Mouse (Mus musculus) ES-Bruce4 (cell line): ENCODE data around the gene Uqcr11. TPM values are rescaled to one million over a fixed set of nuclear protein-coding genes. Genes with fewer than 3 reads are reported as not detected.

Experiments used
- H3K27ac ChIP-seq: 2 replicates; pipeline ENCODE4 v1.5.1; 2012; ENCODE audit warnings: low read length, inconsistent platforms; ENCODE audit not compliant: insufficient read depth
- H3K27me3 ChIP-seq: 2 replicates; pipeline ENCODE4 v1.6.1; 2012; ENCODE audit warnings: mild to moderate bottlenecking, low read length, inconsistent platforms; ENCODE audit not compliant: control insufficient read depth, poor library complexity, insufficient read depth, severe bottlenecking
- H3K36me3 ChIP-seq: 2 replicates; pipeline ENCODE4 v1.6.1; 2012; ENCODE audit warnings: inconsistent platforms, mild to moderate bottlenecking, low read length, moderate library complexity; ENCODE audit not compliant: control insufficient read depth, poor library complexity, insufficient read depth, severe bottlenecking
- H3K4me1 ChIP-seq: one replicate; pipeline ENCODE4 v1.8.1; 2011; ENCODE audit warnings: low read length; ENCODE audit not compliant: control insufficient read depth, insufficient read depth
- H3K4me3 ChIP-seq: 2 replicates; pipeline ENCODE4 v1.5.1; 2011; ENCODE audit warnings: low read depth, mild to moderate bottlenecking, low read length
- H3K9ac ChIP-seq: 2 replicates; pipeline ENCODE4 v1.6.1; 2012; ENCODE audit warnings: low read depth, mild to moderate bottlenecking, inconsistent platforms; ENCODE audit not compliant: poor library complexity, severe bottlenecking
- H3K9me3 ChIP-seq: replicated peaks from 2 replicates; pipeline ENCODE4 v1.6.1; 2012; ENCODE audit warnings: mild to moderate bottlenecking, low read length, inconsistent platforms; ENCODE audit not compliant: control insufficient read depth, poor library complexity, insufficient read depth, severe bottlenecking
- CTCF ChIP-seq: IDR thresholded peaks from one replicate; pipeline ENCODE4 v1.8.1; 2011; ENCODE audit warnings: low read depth, low read length
- EP300 ChIP-seq: IDR thresholded peaks from 2 replicates; pipeline ENCODE4 v1.6.1; 2011; ENCODE audit warnings: low read depth, low read length; ENCODE audit not compliant: insufficient read depth
- POLR2A ChIP-seq: IDR thresholded peaks from one replicate; pipeline ENCODE4 v1.8.1; 2011; ENCODE audit warnings: low read length; ENCODE audit not compliant: insufficient read depth
- polyA plus RNA-seq: library from polyadenylated mRNA; stranded (reverse); fragments of >200 nt; gene quantifications from 2 replicates; pipeline ENCODE4 v1.2.4, GENCODE M21; 2011; ENCODE audit warnings: low read depth; ENCODE audit not compliant: missing spikeins, insufficient read depth, insufficient read length

Uqcr11 gene
- polyA plus RNA-seq, 1 experiment: 199 TPM

- H3K9me3 ChIP-seq: no peaks in the 10 kb centered on the region
- peaks cover 3% of the 10 kb centered on the region for H3K4me1 ChIP-seq
- H3K36me3 ChIP-seq: peaks cover 9% of the 10 kb centered on the region
Measured at GRCm38 (mm10) chr10:80432936-80433512, 26.4 kb upstream of the Uqcr11 start.

GRCm38 (mm10) chr10:80432387-80432785, 25.8 kb upstream of the Uqcr11 start:
- H3K27ac ChIP-seq: no peak overlapping the region
- H3K27me3 ChIP-seq: no peaks in the 10 kb centered on the region
- no peaks in the 10 kb centered on the region for H3K9me3 ChIP-seq
- H3K4me1 ChIP-seq: peaks cover 3% of the 10 kb centered on the region
- H3K36me3 ChIP-seq: peaks cover 13% of the 10 kb centered on the region
- peak overlapping the region; percentile 94 for H3K4me3 ChIP-seq
- H3K9ac ChIP-seq: peak overlapping the region; percentile 96
- TF ChIP-seq EP300: no peak
- no peak for TF ChIP-seq CTCF
- no peak for TF ChIP-seq POLR2A

More at GRCm38 (mm10) chr10:80432936-80433512, 26.4 kb upstream of the Uqcr11 start:
- no peaks in the 10 kb centered on the region for H3K27me3 ChIP-seq
- H3K27ac ChIP-seq: no peak overlapping the region
- peak overlapping the region; percentile 96 for H3K9ac ChIP-seq
- TF ChIP-seq CTCF (no peak), EP300 (no peak)
- H3K4me3 ChIP-seq: peak overlapping the region; percentile 94

DNA sequence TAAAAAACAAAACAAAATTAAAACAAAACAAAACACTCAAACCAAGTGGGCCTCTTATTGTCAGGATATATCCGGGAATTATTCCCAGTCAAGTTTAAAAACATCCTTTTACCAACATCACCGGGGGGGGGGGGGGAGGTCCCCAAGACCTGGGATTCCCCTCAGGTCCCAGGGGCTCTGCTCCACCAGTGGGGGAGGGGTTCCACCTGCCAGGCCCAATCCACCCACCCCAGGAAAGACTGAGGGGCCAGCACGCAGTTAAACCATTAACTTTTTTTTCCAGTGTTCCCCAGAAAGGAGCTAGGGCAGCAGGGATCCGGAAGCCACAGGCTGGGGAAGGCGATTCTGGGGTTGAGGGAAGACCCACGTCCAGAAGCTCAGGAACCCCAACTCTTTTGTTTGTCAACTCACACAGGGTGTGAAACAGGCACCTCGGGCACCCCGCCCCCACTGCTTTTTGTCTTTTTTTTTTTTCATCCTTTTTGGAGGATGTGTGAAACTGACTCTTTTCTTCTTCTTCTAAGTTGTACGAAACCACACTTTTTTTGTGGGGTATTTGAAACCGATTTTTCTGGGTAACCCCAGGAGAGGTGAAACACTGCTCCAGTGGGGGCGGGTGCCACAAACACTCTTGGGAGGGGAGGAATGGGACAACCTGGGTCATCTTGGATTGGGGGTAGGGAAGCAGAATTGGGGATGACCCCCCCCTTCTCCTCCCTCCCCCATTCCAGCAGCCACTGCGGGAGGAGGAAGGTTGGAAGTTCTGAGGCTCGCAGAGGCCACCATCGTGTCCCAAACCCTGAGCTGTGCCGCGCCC, 25.1 kb upstream of the Uqcr11 start:
- H3K36me3 ChIP-seq: peaks cover 19% of the 10 kb centered on the region
- H3K4me1 ChIP-seq: peaks cover 3% of the 10 kb centered on the region

GRCm38 (mm10) chr10:80430375-80430980, 23.8 kb upstream of the Uqcr11 start:
- Histone ChIP-seq H3K27me3 (no peaks in the 10 kb centered on the region), H3K9me3 (no peaks in the 10 kb centered on the region), H3K9ac (no peak overlapping the region), H3K36me3 (peaks cover 29% of the 10 kb centered on the region), H3K27ac (no peak overlapping the region), H3K4me3 (no peak overlapping the region), H3K4me1 (peaks cover 3% of the 10 kb centered on the region)
- no peak for TF ChIP-seq EP300
- no peak for TF ChIP-seq POLR2A
- TF ChIP-seq CTCF: no peak

More for the DNA sequence above, 25.1 kb upstream of the Uqcr11 start:
- peak overlapping the region; percentile 96 for H3K9ac ChIP-seq
- no peak for TF ChIP-seq POLR2A
- TF ChIP-seq CTCF: no peak
- TF ChIP-seq EP300: no peak
- no peaks in the 10 kb centered on the region for H3K27me3 ChIP-seq
- no peak overlapping the region for H3K27ac ChIP-seq
- H3K9me3 ChIP-seq: no peaks in the 10 kb centered on the region
- peak overlapping the region; percentile 94 for H3K4me3 ChIP-seq

- Histone ChIP-seq H3K36me3 (peaks cover 32% of the 10 kb centered on the region), H3K9ac (no peak overlapping the region)
Measured at GRCm38 (mm10) chr10:80429800-80430199, 23.2 kb upstream of the Uqcr11 start.

GRCm38 (mm10) chr10:80425041-80425440, 18.4 kb upstream of the Uqcr11 start:
- Histone ChIP-seq H3K9ac (no peak overlapping the region), H3K36me3 (peaks cover 47% of the 10 kb centered on the region), H3K4me1 (peaks cover 4% of the 10 kb centered on the region), H3K4me3 (no peak overlapping the region), H3K9me3 (no peaks in the 10 kb centered on the region), H3K27ac (no peak overlapping the region), H3K27me3 (no peaks in the 10 kb centered on the region)
- TF ChIP-seq EP300 (no peak), CTCF (no peak), POLR2A (no peak)

More at GRCm38 (mm10) chr10:80429800-80430199, 23.2 kb upstream of the Uqcr11 start:
- H3K4me3 ChIP-seq: no peak overlapping the region
- TF ChIP-seq CTCF (no peak), POLR2A (no peak)
- no peaks in the 10 kb centered on the region for H3K27me3 ChIP-seq
- H3K9me3 ChIP-seq: no peaks in the 10 kb centered on the region
- peaks cover 2% of the 10 kb centered on the region for H3K4me1 ChIP-seq
- H3K27ac ChIP-seq: no peak overlapping the region
